In genomic region chr16:63673236-63673840, GRCm38 (mm10) we compare ENCODE assay signal across 12 mouse cellular contexts.
DNase-seq lines count a peak whose midpoint lies in the region.
"Had no signal": no experiment of that assay in that cellular context is flagged by ENCODE, and none has a peak within 500 bp of the region (broad histone marks: within the 10 kb centered on the region; RNA-seq: fewer than 3 reads in every experiment).

No protein-coding gene starts in this region.

- intact Hi-C loops in left cerebral cortex, postnatal 4 days (cut with DNase I) = no loop called here

- peak; percentile 8 to 10 for DNase-seq in heart, adult 18-20 months
- DNase-seq in heart, adult 11 months = no peak
- peak; percentile 49 for DNase-seq in left cerebral cortex, postnatal 4 days
- no peak for DNase-seq in left cerebral cortex, adult 18-20 months (ENCODE audit: low spot score in 2 of 2)
- peak; percentile 37 for DNase-seq in cerebellum, adult 9-11 months
- peak; percentile 45 for DNase-seq in skeletal muscle tissue, adult 2 months (ENCODE audit: low read depth, low spot score)
- no peak for DNase-seq in spleen, postnatal 10 days (ENCODE audit: low spot score in 2 of 2)
- DNase-seq in retina, embryonic 14.5 days (ENCODE audit: low spot score) = no peak
- DNase-seq: kidney, postnatal 25 days; layer of hippocampus, postnatal 36 days; liver; thymus, adult 18-20 months had no signal

Comparison
In these comparisons a context has a peak if more than half of its experiments do, and no peak if none do; other contexts are left out.
1. DNase-seq: peak in heart, adult 18-20 months (2 of 2), left cerebral cortex, postnatal 4 days (single experiment), cerebellum, adult 9-11 months (single experiment) and skeletal muscle tissue, adult 2 months (single experiment); none in heart, adult 11 months (single experiment), left cerebral cortex, adult 18-20 months (0 of 2), spleen, postnatal 10 days (0 of 2) and retina, embryonic 14.5 days (single experiment).